Comparison of ENCODE assay signal across 27 mouse cellular contexts in genomic region chr6:121343771-121344123, GRCm38 (mm10). TPM values are rescaled to one million over a fixed set of nuclear protein-coding genes. Genes with fewer than 3 reads are reported as not detected.
DNase-seq lines count a peak whose midpoint lies in the region; ATAC-seq and TF ChIP-seq lines count a peak whose summit lies in the region.
"Had no signal": no experiment of that assay in that cellular context is flagged by ENCODE, and none has a peak within 500 bp of the region (broad histone marks: within the 10 kb centered on the region; RNA-seq: fewer than 3 reads in every experiment).

No protein-coding gene starts in this region.

- DNase-seq in hindbrain, embryonic 10.5 days (ENCODE audit: low spot score): no peak
- DNase-seq in kidney, adult 8-10 months: no peak
- DNase-seq in kidney, postnatal 10 days: peak; percentile 28
- DNase-seq in heart, postnatal 25 days (ENCODE audit: low spot score): no peak
- DNase-seq in right cerebral cortex, postnatal 14 days: no peak
- DNase-seq: adrenal gland, adult 2 months; adrenal gland, postnatal 25 days; cerebellum, adult 11 months; cerebellum, adult 8-10 months; cerebellum, postnatal 14 days; embryo, embryonic 11 days; gastrocnemius, postnatal 10 days; heart, adult 18-20 months; heart, postnatal 10 days had no signal

- peaks cover 9% of the 10 kb centered on the region for H3K4me1 ChIP-seq in hindbrain, embryonic 12.5 days
- H3K4me1 ChIP-seq in hindbrain, embryonic 10.5 days (replicated peaks): peaks cover 33% of the 10 kb centered on the region; the same call in 1 of the 2 replicates
- peaks cover 35% of the 10 kb centered on the region for H3K4me1 ChIP-seq in kidney, embryonic 15.5 days
- H3K4me1 ChIP-seq in bone marrow, adult 2 months (ENCODE audit: control insufficient read depth, insufficient read depth, low read length): peaks cover 4% of the 10 kb centered on the region
- H3K4me1 ChIP-seq: embryonic facial prominence, embryonic 15.5 days; forebrain, embryonic 15.5 days; hindbrain, embryonic 15.5 days had no signal

- no peak for TF ChIP-seq POLR2A in bone marrow, adult 2 months (IDR thresholded peaks at IDR 0.05; ENCODE audit: borderline replicate concordance, control insufficient read depth, low read depth, low read length)

- no peaks in the 10 kb centered on the region for H3K36me3 ChIP-seq in hindbrain, embryonic 12.5 days
- H3K36me3 ChIP-seq in hindbrain, embryonic 10.5 days: no peaks in the 10 kb centered on the region
- H3K36me3 ChIP-seq in kidney, embryonic 15.5 days: no peaks in the 10 kb centered on the region
- H3K36me3 ChIP-seq: embryonic facial prominence, embryonic 15.5 days; forebrain, embryonic 15.5 days; heart, embryonic 10.5 days; hindbrain, embryonic 15.5 days had no signal

- WGBS in hindbrain, embryonic 12.5 days: 72% methylated on average over 6 of the region's 6 CpGs
- WGBS in hindbrain, embryonic 10.5 days: 76% methylated on average over 6 of the region's 6 CpGs
- 57% methylated on average over 6 of the region's 6 CpGs for WGBS in kidney, embryonic 15.5 days
- 54% methylated on average over 6 of the region's 6 CpGs for WGBS in bone marrow, adult 2 months

- H3K9me3 ChIP-seq in hindbrain, embryonic 12.5 days (replicated peaks): no peaks in the 10 kb centered on the region
- H3K9me3 ChIP-seq in hindbrain, embryonic 10.5 days: no peaks in the 10 kb centered on the region
- H3K9me3 ChIP-seq in kidney, embryonic 15.5 days (replicated peaks): no peaks in the 10 kb centered on the region
- H3K9me3 ChIP-seq: embryonic facial prominence, embryonic 15.5 days; forebrain, embryonic 15.5 days; heart, embryonic 10.5 days; hindbrain, embryonic 15.5 days had no signal

- no peak overlapping the region for H3K4me2 ChIP-seq in hindbrain, embryonic 12.5 days (replicated peaks)
- H3K4me2 ChIP-seq in kidney, embryonic 15.5 days: peak overlapping the region; percentile 38
- H3K4me2 ChIP-seq: embryonic facial prominence, embryonic 15.5 days; forebrain, embryonic 15.5 days; hindbrain, embryonic 15.5 days had no signal

- intact Hi-C loops in heart, postnatal 25 days (cut with DNase I): no loop called here

- no peak for TF ChIP-seq CTCF in bone marrow, adult 2 months (IDR thresholded peaks at IDR 0.05; ENCODE audit: control insufficient read depth, insufficient read depth, low read length)

- ATAC-seq in hindbrain, embryonic 12.5 days (ENCODE audit: low FRiP score): 0 out of 2 replicates have a peak, but pooled peaks have one; percentile 30
- ATAC-seq in kidney, embryonic 15.5 days (replicated peaks; ENCODE audit: low FRiP score): peak; percentile 61
- ATAC-seq: forebrain, embryonic 15.5 days had no signal

- no peak overlapping the region for H3K4me3 ChIP-seq in hindbrain, embryonic 12.5 days
- H3K4me3 ChIP-seq in hindbrain, embryonic 10.5 days: no peak overlapping the region
- H3K4me3 ChIP-seq in kidney, embryonic 15.5 days (replicated peaks): no peak overlapping the region
- peak overlapping the region; percentile 61 for H3K4me3 ChIP-seq in bone marrow, adult 2 months (replicated peaks; ENCODE audit: control insufficient read depth, low read depth, low read length)
- H3K4me3 ChIP-seq: embryonic facial prominence, embryonic 15.5 days; erythroblast, embryonic 14.5 days; forebrain, embryonic 15.5 days; heart, embryonic 10.5 days; hindbrain, embryonic 15.5 days had no signal

- peaks cover 9% of the 10 kb centered on the region for H3K27me3 ChIP-seq in hindbrain, embryonic 12.5 days
- H3K27me3 ChIP-seq in hindbrain, embryonic 10.5 days (ENCODE audit: insufficient read depth, poor library complexity, severe bottlenecking): peaks cover 22% of the 10 kb centered on the region
- H3K27me3 ChIP-seq in kidney, embryonic 15.5 days: peaks cover 4% of the 10 kb centered on the region; the same call in 1 of the 2 replicates
- H3K27me3 ChIP-seq: hindbrain, embryonic 15.5 days had no signal

- H3K9ac ChIP-seq in hindbrain, embryonic 12.5 days: no peak overlapping the region
- H3K9ac ChIP-seq in kidney, embryonic 15.5 days: no peak overlapping the region
- H3K9ac ChIP-seq: embryonic facial prominence, embryonic 15.5 days; forebrain, embryonic 15.5 days; hindbrain, embryonic 15.5 days had no signal

- no peak overlapping the region for H3K27ac ChIP-seq in hindbrain, embryonic 12.5 days
- no peak overlapping the region for H3K27ac ChIP-seq in hindbrain, embryonic 10.5 days
- H3K27ac ChIP-seq in kidney, embryonic 15.5 days: no peak overlapping the region
- H3K27ac ChIP-seq in bone marrow, adult 2 months (ENCODE audit: control insufficient read depth, insufficient read depth, low read depth, low read length, poor library complexity): peak overlapping the region; percentile 82
- H3K27ac ChIP-seq: embryonic facial prominence, embryonic 15.5 days; forebrain, embryonic 15.5 days; heart, embryonic 10.5 days; hindbrain, embryonic 15.5 days had no signal

RNA-seq across cellular contexts. Expression of gene Slc6a12, which starts 0.9 kb away (rescaled TPM):
- polyA plus RNA-seq in hindbrain, embryonic 12.5 days (2016; fragmentation: Nextera tagmentation; extraction: Ambion mirVana): 0.20 and 0.31 TPM in 2 replicates
- polyA plus RNA-seq in hindbrain, embryonic 10.5 days (2016; fragmentation: Nextera tagmentation; extraction: Ambion mirVana): not detected in 2 replicates
- polyA plus RNA-seq in kidney, embryonic 15.5 days (2015; fragmentation: Nextera tagmentation; extraction: Ambion mirVana): 0.44 and 0.51 TPM in 2 replicates
- 4.5 and 6.3 TPM in 2 replicates for polyA plus RNA-seq in bone marrow, adult 2 months (2011; ENCODE audit: insufficient read depth, insufficient read length, low replicate concordance, missing spikeins)
- total RNA-seq in heart, postnatal 25 days (2021): under 1 TPM in 1 of 2 experiments, not detected in 1; 0.22 TPM
- total RNA-seq: common myeloid progenitor, adult 5-6 weeks; heart, adult 18-20 months; heart, postnatal 10 days; hematopoietic stem cell, adult 5-6 weeks had no signal
- polyA plus RNA-seq: embryonic facial prominence, embryonic 11.5 days; embryonic facial prominence, embryonic 15.5 days; erythroblast, embryonic 14.5 days; heart, embryonic 14.5 days had no signal

RNA-seq across cellular contexts. Expression of gene Slc6a13, which starts 43.7 kb away (rescaled TPM):
- polyA plus RNA-seq in hindbrain, embryonic 12.5 days (2016; fragmentation: Nextera tagmentation; extraction: Ambion mirVana): 5.2 and 7.6 TPM in 2 replicates
- 1.4 and 1.7 TPM in 2 replicates for polyA plus RNA-seq in hindbrain, embryonic 10.5 days (2016; fragmentation: Nextera tagmentation; extraction: Ambion mirVana)
- 21.6 and 22.2 TPM in 2 replicates for polyA plus RNA-seq in kidney, embryonic 15.5 days (2015; fragmentation: Nextera tagmentation; extraction: Ambion mirVana)
- polyA plus RNA-seq in bone marrow, adult 2 months (2011; ENCODE audit: insufficient read depth, insufficient read length, low replicate concordance, missing spikeins): 2.2 and 3.6 TPM in 2 replicates
- total RNA-seq in heart, postnatal 25 days (2021): under 1 TPM; 0.21 to 0.28 TPM
- polyA plus RNA-seq: C2C12 had no signal
